Mouse (Mus musculus) intestine, postnatal 0 days (tissue): ENCODE results near the gene Zfp512b. TPM values are rescaled to one million over a fixed set of nuclear protein-coding genes. Genes with fewer than 3 reads are reported as not detected.
A peak's percentile ranks its signal among the peaks of the same experiment; 100 is the strongest.

ENCODE experiments used
- ATAC-seq: fragments of 200-750 bp; cut with Nextera tagmentation; 2 replicates; pipeline ENCODE4 v1.8.0; 2017; ENCODE audit warnings: mild to moderate bottlenecking, moderate TSS enrichment, moderate library complexity
- H3K27ac ChIP-seq: fragments of 300-500 bp; sonication (generic); 2 replicates; pipeline ENCODE4 v1.5.1; 2014; ENCODE audit warnings: mild to moderate bottlenecking, low read depth, low read length, moderate library complexity
- H3K27me3 ChIP-seq: fragments of 300-500 bp; sonication (generic); replicated peaks from 2 replicates; pipeline ENCODE4 v1.6.1; 2014; ENCODE audit warnings: low read length, mixed read lengths; ENCODE audit not compliant: control insufficient read depth, insufficient read depth
- H3K36me3 ChIP-seq: fragments of 300-500 bp; sonication (generic); 2 replicates; pipeline ENCODE4 v1.6.1; 2014; ENCODE audit warnings: mild to moderate bottlenecking, moderate library complexity; ENCODE audit not compliant: control insufficient read depth, insufficient read depth
- H3K4me1 ChIP-seq: fragments of 300-500 bp; sonication (generic); replicated peaks from 2 replicates; pipeline ENCODE4 v1.6.1; 2014; ENCODE audit warnings: antibody characterized with exemption, low read length, mixed read lengths; ENCODE audit not compliant: control insufficient read depth, insufficient read depth
- H3K4me2 ChIP-seq: fragments of 300-500 bp; sonication (generic); replicated peaks from 2 replicates; pipeline ENCODE4 v1.6.1; 2014; ENCODE audit warnings: low read depth, mild to moderate bottlenecking, moderate library complexity
- H3K4me3 ChIP-seq: fragments of 300-500 bp; sonication (generic); 2 replicates; pipeline ENCODE4 v1.5.1; 2014; ENCODE audit warnings: low read depth, low read length
- H3K9ac ChIP-seq: fragments of 300-500 bp; sonication (generic); 2 replicates; pipeline ENCODE4 v1.6.1; 2014; ENCODE audit warnings: mild to moderate bottlenecking, low read depth, low read length
- H3K9me3 ChIP-seq: fragments of 300-500 bp; sonication (generic); 2 replicates; pipeline ENCODE4 v1.6.1; 2016; ENCODE audit warnings: mixed run types; ENCODE audit not compliant: control insufficient read depth
- CTCF ChIP-seq: sonication (generic); IDR thresholded peaks from 2 replicates; pipeline ENCODE4 v1.5.1; 2016; ENCODE audit warnings: low read depth, mild to moderate bottlenecking, control low read depth, antibody characterized with exemption, moderate library complexity
- WGBS: fragments of 180-500 bp; shearing (Covaris S2); extraction: QIAGEN DNeasy Blood & Tissue Kit; methylation state at CpG from one replicate; pipeline ENCODE4 v1.1.7; 2014; 5-methylcytosine and 5-hydroxymethylcytosine counted together
- polyA plus RNA-seq: library from polyadenylated mRNA; unstranded; fragments of >200 nt; fragmentation: Nextera tagmentation; extraction: Ambion mirVana; gene quantifications from 2 replicates; pipeline ENCODE4 v1.2.1, GENCODE M21; 2015

Gene Zfp512b
- polyA plus RNA-seq, 1 experiment from 2014 or later: 13.0 TPM

DNA sequence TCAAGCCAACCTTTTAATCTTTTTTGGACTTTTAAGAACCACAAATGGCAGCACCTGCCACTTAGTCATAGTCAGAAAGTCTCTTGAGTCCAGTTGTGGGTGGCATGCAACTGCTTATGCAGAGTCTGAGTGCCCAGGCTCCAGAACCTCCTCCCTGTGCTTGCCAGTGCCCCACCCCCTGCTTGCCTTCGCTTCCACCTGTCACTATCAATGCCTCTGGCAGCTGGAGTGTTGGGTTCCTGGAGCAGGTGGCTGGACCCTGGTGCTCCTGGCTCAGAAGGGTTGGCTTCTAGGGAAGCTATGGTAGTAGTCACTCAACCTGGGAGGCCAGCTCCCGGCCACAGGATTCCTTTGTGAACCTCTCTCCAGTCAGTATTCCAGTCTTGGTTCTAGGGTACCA is 42.4 kb downstream of the Zfp512b start:
- no peak for TF ChIP-seq CTCF
- 79% methylated on average over 2 of the region's 2 CpGs for WGBS
- no peak for ATAC-seq
- no peak overlapping the region for H3K4me2 ChIP-seq
- H3K27ac ChIP-seq: no peak overlapping the region
- H3K4me3 ChIP-seq: no peak overlapping the region
- H3K36me3 ChIP-seq: peaks cover 67% of the 10 kb centered on the region
- H3K9ac ChIP-seq: no peak overlapping the region
- H3K4me1 ChIP-seq: no peaks in the 10 kb centered on the region
- no peaks in the 10 kb centered on the region for H3K9me3 ChIP-seq
- H3K27me3 ChIP-seq: no peaks in the 10 kb centered on the region

DNA sequence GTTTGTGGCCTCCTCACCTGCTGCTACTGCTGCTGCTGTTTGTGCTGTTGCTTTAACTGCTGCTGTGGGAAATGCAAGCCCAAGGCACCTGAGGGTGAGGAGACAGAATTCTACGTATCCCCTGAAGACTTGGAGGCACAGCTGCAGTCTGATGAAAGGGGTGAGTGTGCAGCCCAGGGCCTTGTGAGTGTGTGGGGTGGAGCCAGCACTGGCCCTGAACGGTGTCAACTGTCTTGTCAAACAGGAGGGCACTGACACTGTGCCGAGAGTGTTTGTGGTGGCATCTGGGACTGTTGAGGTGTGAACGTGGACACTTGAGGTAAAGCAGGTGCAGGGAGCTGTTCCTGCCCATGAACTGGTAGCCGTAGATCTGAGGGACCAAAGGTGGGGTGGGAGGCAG is 43.9 kb downstream of the Zfp512b start:
- Histone ChIP-seq H3K4me1 (no peaks in the 10 kb centered on the region), H3K27me3 (no peaks in the 10 kb centered on the region), H3K9me3 (no peaks in the 10 kb centered on the region), H3K9ac (no peak overlapping the region), H3K36me3 (peaks cover 67% of the 10 kb centered on the region), H3K27ac (no peak overlapping the region; the same call in 1 of the 2 replicates), H3K4me2 (no peak overlapping the region), H3K4me3 (no peak overlapping the region)
- no peak for TF ChIP-seq CTCF
- 85% methylated on average over 5 of the region's 5 CpGs for WGBS
- ATAC-seq: no peak

DNA sequence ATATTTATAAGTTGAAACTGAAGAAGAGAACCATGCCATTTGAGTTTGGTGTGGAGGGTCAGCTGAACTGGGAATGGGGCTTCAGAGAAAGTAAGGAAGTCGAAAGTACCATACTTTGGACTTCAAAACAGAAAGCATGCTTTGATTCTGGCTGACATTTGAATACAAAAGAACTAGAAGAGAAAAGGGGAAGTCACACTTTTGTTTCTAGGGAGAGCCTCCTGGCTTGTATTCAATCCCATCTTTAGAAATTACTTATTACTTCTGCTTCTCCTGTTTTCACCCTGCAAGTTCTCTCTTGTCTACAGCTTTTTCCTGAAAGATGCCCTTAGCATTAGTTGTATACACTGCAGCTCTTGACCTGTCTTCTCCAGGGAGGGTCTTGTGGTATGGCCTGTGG is 44.4 kb downstream of the Zfp512b start:
- H3K36me3 ChIP-seq: peaks cover 67% of the 10 kb centered on the region
- TF ChIP-seq CTCF: no peak
- H3K4me1 ChIP-seq: no peaks in the 10 kb centered on the region
- no peak overlapping the region for H3K4me3 ChIP-seq
- no peak for ATAC-seq
- H3K9ac ChIP-seq: no peak overlapping the region
- WGBS: 83% methylated on average over 1 of the region's 1 CpGs
- no peak overlapping the region for H3K4me2 ChIP-seq
- no peak overlapping the region; the same call in 1 of the 2 replicates for H3K27ac ChIP-seq
- H3K9me3 ChIP-seq: no peaks in the 10 kb centered on the region
- H3K27me3 ChIP-seq: no peaks in the 10 kb centered on the region

DNA sequence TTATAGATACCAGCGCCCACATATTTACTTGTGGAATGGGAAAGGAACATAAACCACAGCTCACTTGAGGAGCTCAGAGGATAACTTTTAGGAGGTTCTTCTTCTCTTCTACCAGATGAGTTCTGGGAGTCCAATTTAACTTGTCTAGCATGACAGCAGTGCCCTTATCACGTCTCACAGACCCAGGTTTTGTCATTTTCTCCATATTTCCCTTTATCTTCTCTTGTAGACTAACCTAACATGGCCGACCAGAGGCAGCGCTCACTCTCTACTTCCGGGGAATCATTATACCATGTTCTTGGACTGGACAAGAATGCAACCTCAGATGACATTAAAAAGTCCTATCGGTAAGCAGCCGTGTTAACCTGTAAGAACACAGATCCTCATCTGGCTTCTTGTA is 46.5 kb downstream of the Zfp512b start:
- no peaks in the 10 kb centered on the region for H3K9me3 ChIP-seq
- H3K27me3 ChIP-seq: no peaks in the 10 kb centered on the region
- peaks cover 50% of the 10 kb centered on the region for H3K36me3 ChIP-seq
- TF ChIP-seq CTCF: no peak
- WGBS: 94% methylated on average over 7 of the region's 7 CpGs
- H3K4me1 ChIP-seq: no peaks in the 10 kb centered on the region
- no peak overlapping the region for H3K9ac ChIP-seq
- no peak overlapping the region for H3K4me2 ChIP-seq
- no peak overlapping the region for H3K4me3 ChIP-seq
- no peak for ATAC-seq
- no peak overlapping the region for H3K27ac ChIP-seq

DNA sequence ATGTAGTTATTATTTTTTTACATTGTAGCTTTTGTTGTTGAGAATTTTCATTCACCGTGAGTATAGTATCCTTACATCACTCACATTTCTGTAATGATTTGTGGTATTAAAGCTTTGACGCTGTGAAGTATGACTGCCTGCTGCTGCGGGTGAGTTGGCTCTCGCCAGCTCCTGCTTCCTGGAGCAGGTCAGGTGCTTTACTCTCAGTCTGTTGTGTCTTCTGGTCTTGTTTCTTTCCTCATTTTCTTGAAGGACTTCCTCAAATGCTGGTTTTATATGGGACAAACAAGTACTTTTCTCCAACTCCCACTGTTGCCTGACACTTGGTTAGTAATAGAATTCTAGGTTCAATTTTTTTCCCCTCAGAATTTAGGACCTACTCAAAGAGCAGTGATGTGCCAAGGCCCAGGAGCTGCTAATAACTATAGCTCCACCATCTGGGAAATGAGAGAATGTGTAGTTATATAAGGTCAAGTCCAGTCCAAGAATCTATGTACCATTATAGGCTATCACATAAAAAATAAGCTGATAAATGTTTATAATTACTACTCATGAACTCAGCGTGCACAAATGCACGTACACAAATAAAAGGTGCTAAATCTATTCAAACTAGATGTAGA is 50.7 kb downstream of the Zfp512b start:
- ATAC-seq: no peak
- no peak overlapping the region for H3K9ac ChIP-seq
- H3K4me2 ChIP-seq: no peak overlapping the region
- WGBS: 79% methylated on average over 6 of the region's 6 CpGs
- no peaks in the 10 kb centered on the region for H3K4me1 ChIP-seq
- H3K9me3 ChIP-seq: no peaks in the 10 kb centered on the region
- no peak overlapping the region for H3K4me3 ChIP-seq
- H3K27me3 ChIP-seq: no peaks in the 10 kb centered on the region
- TF ChIP-seq CTCF: peak; percentile 31; the same call in 1 of the 2 replicates
- no peak overlapping the region for H3K27ac ChIP-seq
- peaks cover 8% of the 10 kb centered on the region for H3K36me3 ChIP-seq

DNA sequence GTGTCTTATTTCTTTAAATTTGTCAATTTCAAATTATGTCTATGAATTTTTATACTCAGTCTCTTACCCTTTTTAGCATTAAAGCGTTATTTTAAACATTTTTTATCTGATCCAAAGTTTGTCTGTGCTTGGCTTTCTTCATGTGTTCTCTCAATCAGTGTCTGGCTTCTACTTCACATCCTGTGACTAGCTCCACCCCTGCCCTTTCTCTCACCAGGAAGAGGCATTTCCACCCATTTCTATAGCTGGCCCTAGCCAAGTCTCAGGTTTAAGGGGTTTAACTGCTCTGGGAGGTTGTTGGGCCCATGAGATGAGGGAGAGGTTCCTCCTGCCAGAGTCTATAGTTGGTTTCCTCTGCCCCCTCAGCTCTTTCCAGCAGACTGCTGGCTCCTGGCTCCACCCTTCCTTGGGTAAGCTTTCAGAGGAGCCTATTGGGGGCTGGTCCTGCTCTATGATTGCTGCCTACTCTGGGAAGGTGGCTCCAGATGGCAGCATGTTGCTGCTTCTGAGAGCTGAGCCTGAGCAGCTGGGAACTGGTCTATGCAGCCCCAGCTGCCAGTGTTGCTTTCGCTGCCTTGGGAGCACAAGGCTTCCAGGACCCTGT is 55.1 kb downstream of the Zfp512b start:
- no peak for ATAC-seq
- no peak for TF ChIP-seq CTCF
- 75% methylated on average over 2 of the region's 2 CpGs for WGBS
- Histone ChIP-seq H3K9me3 (no peaks in the 10 kb centered on the region), H3K4me1 (no peaks in the 10 kb centered on the region), H3K4me3 (no peak overlapping the region), H3K36me3 (no peaks in the 10 kb centered on the region; the same call in 1 of the 2 replicates), H3K9ac (0 out of 2 replicates have a peak overlapping the region, but pooled peaks have one; percentile 7), H3K27ac (no peak overlapping the region), H3K27me3 (no peaks in the 10 kb centered on the region), H3K4me2 (no peak overlapping the region; the same call in 1 of the 2 replicates)
